Mouse (Mus musculus) limb, embryonic 12.5 days (tissue): ENCODE results near the gene Ugt1a2. TPM values are rescaled to one million over a fixed set of nuclear protein-coding genes. Genes with fewer than 3 reads are reported as not detected.

Experiments
- ATAC-seq: fragments of 200-750 bp; cut with Nextera tagmentation; 2 replicates; pipeline ENCODE4 v1.8.0; 2017; ENCODE audit warnings: low read depth, moderate TSS enrichment; ENCODE audit not compliant: insufficient number of reproducible peaks, insufficient read depth, low FRiP score, low TSS enrichment
- H3K27ac ChIP-seq: fragments of 300-500 bp; sonication (generic); 2 replicates; pipeline ENCODE4 v1.5.1; 2016; ENCODE audit warnings: mild to moderate bottlenecking, moderate library complexity
- H3K27me3 ChIP-seq: fragments of 300-500 bp; sonication (generic); 2 replicates; pipeline ENCODE4 v1.6.1; 2016; ENCODE audit warnings: mild to moderate bottlenecking, moderate library complexity
- H3K36me3 ChIP-seq: fragments of 300-500 bp; sonication (generic); 2 replicates; pipeline ENCODE4 v1.6.1; 2016; ENCODE audit warnings: mild to moderate bottlenecking, moderate library complexity
- H3K4me1 ChIP-seq: fragments of 300-500 bp; sonication (generic); replicated peaks from 2 replicates; pipeline ENCODE4 v1.6.1; 2016
- H3K4me2 ChIP-seq: fragments of 300-500 bp; sonication (generic); 2 replicates; pipeline ENCODE4 v1.6.1; 2016; ENCODE audit warnings: mild to moderate bottlenecking, moderate library complexity
- H3K4me3 ChIP-seq: fragments of 300-500 bp; sonication (generic); replicated peaks from 2 replicates; pipeline ENCODE4 v1.5.1; 2016; ENCODE audit warnings: mild to moderate bottlenecking
- H3K9ac ChIP-seq: fragments of 300-500 bp; sonication (generic); replicated peaks from 2 replicates; pipeline ENCODE4 v1.6.1; 2016; ENCODE audit warnings: mild to moderate bottlenecking, moderate library complexity
- H3K9me3 ChIP-seq: fragments of 300-500 bp; sonication (generic); 2 replicates; pipeline ENCODE4 v1.6.1; 2016; ENCODE audit warnings: mild to moderate bottlenecking, moderate library complexity
- WGBS: fragments of 180-500 bp; shearing (Covaris S2); methylation state at CpG from one replicate; pipeline ENCODE4 v1.1.7; 2016; 5-methylcytosine and 5-hydroxymethylcytosine counted together
- polyA plus RNA-seq: library from polyadenylated mRNA; unstranded; fragments of >200 nt; fragmentation: Nextera tagmentation; extraction: Ambion mirVana; gene quantifications from 2 replicates; pipeline ENCODE4 v1.2.1, GENCODE M21; 2016

Ugt1a2 gene
- polyA plus RNA-seq, 1 experiment from 2014 or later: not detected

- 75% methylated on average over 8 of the region's 8 CpGs for WGBS
- H3K9ac ChIP-seq: no peak overlapping the region
- H3K27me3 ChIP-seq: no peaks in the 10 kb centered on the region
- H3K27ac ChIP-seq: no peak overlapping the region
- 0 out of 2 replicates have a peak, but pooled peaks cover 2% of the 10 kb centered on the region for H3K4me1 ChIP-seq
- peaks cover 50% of the 10 kb centered on the region for H3K36me3 ChIP-seq
- ATAC-seq: no peak
- H3K4me3 ChIP-seq: no peak overlapping the region
- H3K4me2 ChIP-seq: no peak overlapping the region
- peaks cover 68% of the 10 kb centered on the region for H3K9me3 ChIP-seq
These were observed 58.7 kb downstream of the Ugt1a2 start for GRCm38 (mm10) chr1:88258881-88259642.

GRCm38 (mm10) chr1:88259643-88260024 lies 59.2 kb downstream of the Ugt1a2 start:
- Histone ChIP-seq H3K36me3 (peaks cover 56% of the 10 kb centered on the region), H3K4me1 (0 out of 2 replicates have a peak, but pooled peaks cover 2% of the 10 kb centered on the region), H3K27me3 (no peaks in the 10 kb centered on the region), H3K4me3 (no peak overlapping the region), H3K9me3 (peaks cover 63% of the 10 kb centered on the region), H3K27ac (no peak overlapping the region), H3K9ac (no peak overlapping the region), H3K4me2 (no peak overlapping the region)
- 80% methylated on average over 4 of the region's 4 CpGs for WGBS
- ATAC-seq: 0 out of 2 replicates have a peak, but pooled peaks have one; percentile 3

GRCm38 (mm10) chr1:88260114-88260513 lies 59.7 kb downstream of the Ugt1a2 start:
- 0 out of 2 replicates have a peak, but pooled peaks cover 2% of the 10 kb centered on the region for H3K4me1 ChIP-seq
- WGBS: 85% methylated on average over 6 of the region's 6 CpGs
- H3K4me2 ChIP-seq: no peak overlapping the region
- H3K27ac ChIP-seq: no peak overlapping the region
- H3K36me3 ChIP-seq: peaks cover 60% of the 10 kb centered on the region
- ATAC-seq: peak; percentile 6; the same call in 1 of the 2 replicates
- H3K27me3 ChIP-seq: no peaks in the 10 kb centered on the region
- H3K9ac ChIP-seq: no peak overlapping the region
- H3K4me3 ChIP-seq: no peak overlapping the region
- H3K9me3 ChIP-seq: peaks cover 61% of the 10 kb centered on the region

GRCm38 (mm10) chr1:88260604-88261377 lies 60.4 kb downstream of the Ugt1a2 start:
- Histone ChIP-seq H3K27me3 (no peaks in the 10 kb centered on the region), H3K9ac (no peak overlapping the region), H3K4me3 (no peak overlapping the region), H3K9me3 (peaks cover 54% of the 10 kb centered on the region), H3K27ac (no peak overlapping the region), H3K4me1 (0 out of 2 replicates have a peak, but pooled peaks cover 2% of the 10 kb centered on the region), H3K36me3 (peaks cover 67% of the 10 kb centered on the region), H3K4me2 (no peak overlapping the region)
- WGBS: 86% methylated on average over 10 of the region's 10 CpGs
- ATAC-seq: no peak

- 86% methylated on average over 7 of the region's 7 CpGs for WGBS
- H3K27me3 ChIP-seq: no peaks in the 10 kb centered on the region
- H3K4me2 ChIP-seq: no peak overlapping the region
- H3K9me3 ChIP-seq: peaks cover 45% of the 10 kb centered on the region
- no peak overlapping the region for H3K9ac ChIP-seq
- H3K36me3 ChIP-seq: peaks cover 76% of the 10 kb centered on the region
- H3K4me1 ChIP-seq: 0 out of 2 replicates have a peak, but pooled peaks cover 2% of the 10 kb centered on the region
- H3K27ac ChIP-seq: no peak overlapping the region
- no peak overlapping the region for H3K4me3 ChIP-seq
- ATAC-seq: no peak
These were observed 61.3 kb downstream of the Ugt1a2 start for GRCm38 (mm10) chr1:88261706-88262105.

- Histone ChIP-seq H3K4me2 (no peak overlapping the region), H3K9ac (no peak overlapping the region), H3K9me3 (peaks cover 39% of the 10 kb centered on the region), H3K36me3 (peaks cover 82% of the 10 kb centered on the region), H3K4me1 (0 out of 2 replicates have a peak, but pooled peaks cover 2% of the 10 kb centered on the region), H3K4me3 (no peak overlapping the region), H3K27ac (no peak overlapping the region), H3K27me3 (no peaks in the 10 kb centered on the region)
- WGBS: 87% methylated on average over 4 of the region's 4 CpGs
- ATAC-seq: no peak
These were observed 61.9 kb downstream of the Ugt1a2 start for GRCm38 (mm10) chr1:88262255-88262654.

- Histone ChIP-seq H3K27me3 (no peaks in the 10 kb centered on the region), H3K9ac (no peak overlapping the region), H3K9me3 (peaks cover 32% of the 10 kb centered on the region), H3K4me3 (no peak overlapping the region), H3K36me3 (peaks cover 89% of the 10 kb centered on the region), H3K4me1 (0 out of 2 replicates have a peak, but pooled peaks cover 2% of the 10 kb centered on the region), H3K4me2 (no peak overlapping the region), H3K27ac (no peak overlapping the region)
- WGBS: 78% methylated on average over 6 of the region's 6 CpGs
- ATAC-seq: no peak
These were observed 62.6 kb downstream of the Ugt1a2 start for GRCm38 (mm10) chr1:88262961-88263360.

- no peaks in the 10 kb centered on the region for H3K27me3 ChIP-seq
- no peak overlapping the region for H3K9ac ChIP-seq
- H3K9me3 ChIP-seq: peaks cover 28% of the 10 kb centered on the region; the same call in 1 of the 2 replicates
- H3K4me3 ChIP-seq: no peak overlapping the region
- H3K27ac ChIP-seq: no peak overlapping the region
- H3K4me1 ChIP-seq: 0 out of 2 replicates have a peak, but pooled peaks cover 2% of the 10 kb centered on the region
- ATAC-seq: no peak
- no peak overlapping the region for H3K4me2 ChIP-seq
- peaks cover 97% of the 10 kb centered on the region for H3K36me3 ChIP-seq
- WGBS: 90% methylated on average over 5 of the region's 5 CpGs
These were observed 63.4 kb downstream of the Ugt1a2 start for GRCm38 (mm10) chr1:88263778-88264177.

GRCm38 (mm10) chr1:88264237-88264868 lies 64.0 kb downstream of the Ugt1a2 start:
- no peak overlapping the region for H3K9ac ChIP-seq
- H3K4me1 ChIP-seq: 0 out of 2 replicates have a peak, but pooled peaks cover 2% of the 10 kb centered on the region
- no peaks in the 10 kb centered on the region for H3K27me3 ChIP-seq
- no peak overlapping the region for H3K27ac ChIP-seq
- no peak for ATAC-seq
- H3K4me2 ChIP-seq: no peak overlapping the region
- peaks cover 100% of the 10 kb centered on the region for H3K36me3 ChIP-seq
- no peak overlapping the region for H3K4me3 ChIP-seq
- 89% methylated on average over 7 of the region's 7 CpGs for WGBS
- peaks cover 26% of the 10 kb centered on the region; the same call in 1 of the 2 replicates for H3K9me3 ChIP-seq

- Histone ChIP-seq H3K4me1 (0 out of 2 replicates have a peak, but pooled peaks cover 2% of the 10 kb centered on the region), H3K9ac (no peak overlapping the region), H3K4me2 (no peak overlapping the region), H3K36me3 (peaks cover 100% of the 10 kb centered on the region), H3K27me3 (no peaks in the 10 kb centered on the region), H3K4me3 (no peak overlapping the region), H3K9me3 (peaks cover 21% of the 10 kb centered on the region; the same call in 1 of the 2 replicates), H3K27ac (no peak overlapping the region)
- WGBS: 76% methylated on average over 4 of the region's 4 CpGs
- no peak for ATAC-seq
These were observed 64.5 kb downstream of the Ugt1a2 start for GRCm38 (mm10) chr1:88264869-88265240.

- Histone ChIP-seq H3K9me3 (peaks cover 12% of the 10 kb centered on the region; the same call in 1 of the 2 replicates), H3K4me2 (no peak overlapping the region), H3K4me3 (no peak overlapping the region), H3K9ac (no peak overlapping the region), H3K27me3 (no peaks in the 10 kb centered on the region), H3K4me1 (no peaks in the 10 kb centered on the region), H3K36me3 (peaks cover 91% of the 10 kb centered on the region), H3K27ac (no peak overlapping the region)
- no peak for ATAC-seq
- 89% methylated on average over 13 of the region's 13 CpGs for WGBS
These were observed 65.7 kb downstream of the Ugt1a2 start for GRCm38 (mm10) chr1:88266123-88266522.
